Mouse (Mus musculus): ENCODE data around the gene Zfand3.

The Zfand3 gene

GRCm38 (mm10) chr17:30258480-30258879 lies 253.9 kb downstream of the Zfand3 start:
- no peak for DNase-seq (ENCODE audit: low read depth in 2 of 2, low spot score in 2 of 2)

- no peak for DNase-seq (ENCODE audit: low read depth in 2 of 2, low spot score in 2 of 2)
These were observed 255.4 kb downstream of the Zfand3 start for GRCm38 (mm10) chr17:30259938-30260337.

Measured in CD8-positive naive resting alpha-beta T cell, adult 2 months (primary cell).